Mouse (Mus musculus) midbrain, embryonic 16.5 days (tissue): Measurements from ENCODE around the gene Sox30. TPM values are rescaled to one million over a fixed set of nuclear protein-coding genes. Genes with fewer than 3 reads are reported as not detected.
A peak's percentile ranks its signal among the peaks of the same experiment; 100 is the strongest.

Experiments used
- ATAC-seq: fragments of 200-750 bp; cut with Nextera tagmentation; 2 replicates; pipeline ENCODE4 v1.8.0; 2017; ENCODE audit warnings: moderate TSS enrichment
- H3K27ac ChIP-seq: fragments of 300-500 bp; sonication (generic); 2 replicates; pipeline ENCODE4 v1.5.1; 2014; ENCODE audit warnings: mild to moderate bottlenecking, low read length, mixed read lengths
- H3K27me3 ChIP-seq: fragments of 300-500 bp; sonication (generic); 2 replicates; pipeline ENCODE4 v1.6.1; 2014; ENCODE audit warnings: low read depth, low read length, mixed read lengths; ENCODE audit not compliant: control insufficient read depth, insufficient read depth
- H3K36me3 ChIP-seq: fragments of 300-500 bp; sonication (generic); 2 replicates; pipeline ENCODE4 v1.6.1; 2014; ENCODE audit warnings: mild to moderate bottlenecking, low read length, moderate library complexity, mixed read lengths; ENCODE audit not compliant: control insufficient read depth, insufficient read depth
- H3K4me1 ChIP-seq: fragments of 300-500 bp; sonication (generic); 2 replicates; pipeline ENCODE4 v1.6.1; 2014; ENCODE audit warnings: mild to moderate bottlenecking, low read length, mixed read lengths; ENCODE audit not compliant: control insufficient read depth, insufficient read depth
- H3K4me2 ChIP-seq: fragments of 300-500 bp; sonication (generic); 2 replicates; pipeline ENCODE4 v1.6.1; 2014; ENCODE audit warnings: mild to moderate bottlenecking, low read length, mixed read lengths
- H3K4me3 ChIP-seq: fragments of 300-500 bp; sonication (generic); 2 replicates; pipeline ENCODE4 v1.5.1; 2014; ENCODE audit warnings: low read depth, mild to moderate bottlenecking, low read length, moderate library complexity, mixed read lengths
- H3K9ac ChIP-seq: fragments of 300-500 bp; sonication (generic); 2 replicates; pipeline ENCODE4 v1.6.1; 2014; ENCODE audit warnings: low read depth, low read length, mixed read lengths
- H3K9me3 ChIP-seq: fragments of 300-500 bp; sonication (generic); replicated peaks from 2 replicates; pipeline ENCODE4 v1.6.1; 2014; ENCODE audit warnings: mild to moderate bottlenecking, low read length, mixed read lengths; ENCODE audit not compliant: control insufficient read depth, poor library complexity, severe bottlenecking
- WGBS: fragments of 180-500 bp; shearing (Covaris S2); extraction: QIAGEN DNeasy Blood & Tissue Kit; methylation state at CpG from one replicate; pipeline ENCODE4 v1.1.7; 2014; 5-methylcytosine and 5-hydroxymethylcytosine counted together
- polyA plus RNA-seq: library from polyadenylated mRNA; unstranded; fragments of >200 nt; fragmentation: Nextera tagmentation; extraction: Ambion mirVana; gene quantifications from 2 replicates; pipeline ENCODE4 v1.2.1, GENCODE M21; 2015

The Sox30 gene
- polyA plus RNA-seq, 1 experiment from 2014 or later: 0.08 TPM

GRCm38 (mm10) chr11:45976061-45976460 lies 4.0 kb upstream of the Sox30 start:
- no peak overlapping the region for H3K9ac ChIP-seq
- H3K27me3 ChIP-seq: no peaks in the 10 kb centered on the region
- no peaks in the 10 kb centered on the region for H3K36me3 ChIP-seq
- no peak overlapping the region for H3K4me2 ChIP-seq
- no peak overlapping the region for H3K27ac ChIP-seq
- 63% methylated on average over 3 of the region's 3 CpGs for WGBS
- 0 out of 2 replicates have a peak, but pooled peaks cover 2% of the 10 kb centered on the region for H3K4me1 ChIP-seq
- H3K4me3 ChIP-seq: no peak overlapping the region
- peaks cover 4% of the 10 kb centered on the region; the same call in 1 of the 2 replicates for H3K9me3 ChIP-seq
- no peak for ATAC-seq

GRCm38 (mm10) chr11:45980893-45981253 lies 763 bp downstream of the Sox30 start:
- no peaks in the 10 kb centered on the region for H3K36me3 ChIP-seq
- ATAC-seq: no peak; the same call in 1 of the 2 replicates

GRCm38 (mm10) chr11:45991604-45992003 lies 11.5 kb downstream of the Sox30 start:
- Histone ChIP-seq H3K27ac (no peak overlapping the region), H3K9me3 (no peaks in the 10 kb centered on the region), H3K4me2 (peak overlapping the region; percentile 46), H3K9ac (0 out of 2 replicates have a peak overlapping the region, but pooled peaks have one; percentile 2), H3K36me3 (no peaks in the 10 kb centered on the region), H3K27me3 (no peaks in the 10 kb centered on the region), H3K4me3 (no peak overlapping the region), H3K4me1 (peaks cover 3% of the 10 kb centered on the region; the same call in 1 of the 2 replicates)
- ATAC-seq: no peak
- 6% methylated on average over 16 of the region's 16 CpGs for WGBS

More at GRCm38 (mm10) chr11:45980893-45981253, 763 bp downstream of the Sox30 start:
- Histone ChIP-seq H3K9ac (peak overlapping the region; percentile 86), H3K4me1 (0 out of 2 replicates have a peak, but pooled peaks cover 4% of the 10 kb centered on the region), H3K4me3 (peak overlapping the region; percentile 67), H3K27me3 (no peaks in the 10 kb centered on the region), H3K4me2 (peak overlapping the region; percentile 81), H3K27ac (peak overlapping the region; percentile 61), H3K9me3 (peaks cover 4% of the 10 kb centered on the region; the same call in 1 of the 2 replicates)
- WGBS: 40% methylated on average over 19 of the region's 19 CpGs

GRCm38 (mm10) chr11:45992087-45992486 lies 12.0 kb downstream of the Sox30 start:
- Histone ChIP-seq H3K9me3 (no peaks in the 10 kb centered on the region), H3K4me2 (peak overlapping the region; percentile 46; the same call in 1 of the 2 replicates), H3K4me1 (peaks cover 3% of the 10 kb centered on the region; the same call in 1 of the 2 replicates), H3K9ac (no peak overlapping the region), H3K36me3 (no peaks in the 10 kb centered on the region), H3K27ac (no peak overlapping the region), H3K4me3 (no peak overlapping the region), H3K27me3 (no peaks in the 10 kb centered on the region)
- no peak for ATAC-seq
- WGBS: 54% methylated on average over 13 of the region's 13 CpGs

- WGBS: 20% methylated on average over 6 of the region's 6 CpGs
Measured at GRCm38 (mm10) chr11:46016061-46016460, 36.0 kb downstream of the Sox30 start.

GRCm38 (mm10) chr11:46020246-46020645 lies 40.1 kb downstream of the Sox30 start:
- ATAC-seq: no peak
- H3K9me3 ChIP-seq: no peaks in the 10 kb centered on the region
- no peaks in the 10 kb centered on the region for H3K27me3 ChIP-seq
- H3K9ac ChIP-seq: no peak overlapping the region
- no peaks in the 10 kb centered on the region for H3K4me1 ChIP-seq
- H3K4me2 ChIP-seq: no peak overlapping the region
- 52% methylated on average over 1 of the region's 1 CpGs for WGBS
- H3K27ac ChIP-seq: no peak overlapping the region
- H3K4me3 ChIP-seq: no peak overlapping the region
- no peaks in the 10 kb centered on the region for H3K36me3 ChIP-seq

More at GRCm38 (mm10) chr11:46016061-46016460, 36.0 kb downstream of the Sox30 start:
- peak; percentile 56; the same call in 1 of the 2 replicates for ATAC-seq
- Histone ChIP-seq H3K4me3 (no peak overlapping the region), H3K27ac (no peak overlapping the region), H3K27me3 (no peaks in the 10 kb centered on the region), H3K9me3 (no peaks in the 10 kb centered on the region), H3K36me3 (no peaks in the 10 kb centered on the region), H3K9ac (no peak overlapping the region), H3K4me2 (no peak overlapping the region), H3K4me1 (no peaks in the 10 kb centered on the region)

- no peak overlapping the region for H3K4me3 ChIP-seq
- no peak overlapping the region for H3K4me2 ChIP-seq
- H3K27me3 ChIP-seq: no peaks in the 10 kb centered on the region
- no peak for ATAC-seq
- no peaks in the 10 kb centered on the region for H3K9me3 ChIP-seq
- no peak overlapping the region for H3K9ac ChIP-seq
- no peaks in the 10 kb centered on the region for H3K36me3 ChIP-seq
- no peak overlapping the region for H3K27ac ChIP-seq
- no peaks in the 10 kb centered on the region for H3K4me1 ChIP-seq
Measured at GRCm38 (mm10) chr11:46021850-46022249, 41.7 kb downstream of the Sox30 start.

- no peak for ATAC-seq
- Histone ChIP-seq H3K9ac (no peak overlapping the region), H3K36me3 (no peaks in the 10 kb centered on the region), H3K4me2 (no peak overlapping the region), H3K4me1 (no peaks in the 10 kb centered on the region), H3K27me3 (no peaks in the 10 kb centered on the region), H3K27ac (no peak overlapping the region), H3K4me3 (no peak overlapping the region), H3K9me3 (no peaks in the 10 kb centered on the region)
- 91% methylated on average over 6 of the region's 6 CpGs for WGBS
Measured at GRCm38 (mm10) chr11:46022983-46023382, 42.9 kb downstream of the Sox30 start.

GRCm38 (mm10) chr11:46025962-46026392 lies 45.9 kb downstream of the Sox30 start:
- no peak for ATAC-seq
- Histone ChIP-seq H3K4me3 (no peak overlapping the region), H3K4me2 (no peak overlapping the region), H3K9ac (no peak overlapping the region), H3K27ac (no peak overlapping the region), H3K4me1 (peaks cover 4% of the 10 kb centered on the region), H3K27me3 (no peaks in the 10 kb centered on the region), H3K9me3 (no peaks in the 10 kb centered on the region), H3K36me3 (no peaks in the 10 kb centered on the region)
- 36% methylated on average over 7 of the region's 7 CpGs for WGBS
